Mouse (Mus musculus): ENCODE measurements around the gene Mfng. TPM values are rescaled to one million over a fixed set of nuclear protein-coding genes. Genes with fewer than 3 reads are reported as not detected.

Mfng gene
- total RNA-seq, 1 experiment = 7.3 TPM

GRCm38 (mm10) chr15:78718290-78719250 lies 54.7 kb downstream of the Mfng start, which contains the start of gene Elfn2:
TSS of gene Elfn2 (minus strand) at chr15:78718771.
- in situ Hi-C loops (cut with MboI; ENCODE audit: low sequenced_read_pairs in 2 of 2, unreplicated experiment in 2 of 2) = no loop called here
- H3K9me3 ChIP-seq (ENCODE audit: control insufficient read depth, insufficient read depth, low read depth, low read length) = no peaks in the 10 kb centered on the region
- H3K36me3 ChIP-seq (ENCODE audit: control insufficient read depth, insufficient read depth, low read length, poor library complexity, severe bottlenecking) = no peaks in the 10 kb centered on the region
- peak within 1 kb of the TSS; percentile 27; the same call in 1 of the 2 replicates for H3K9ac ChIP-seq (ENCODE audit: insufficient read depth, low read depth, low read length, poor library complexity, severe bottlenecking)
- no peak for TF ChIP-seq ZC3H11A (IDR thresholded peaks at IDR 0.05; ENCODE audit: borderline replicate concordance, low read depth, low read length)
- TF ChIP-seq CHD2 (IDR thresholded peaks at IDR 0.05; ENCODE audit: low read depth, low read length) = no peak
- no peak for TF ChIP-seq HCFC1 (IDR thresholded peaks at IDR 0.05; ENCODE audit: borderline replicate concordance, insufficient read depth, low read length)
- no peak for TF ChIP-seq MAFK (IDR thresholded peaks at IDR 0.05; ENCODE audit: insufficient read depth, low read depth, low read length)
- no peak for TF ChIP-seq ZNF384 (IDR thresholded peaks at IDR 0.05; ENCODE audit: low read depth, low read length)
- no peak within 1 kb of the TSS for H3K27ac ChIP-seq (ENCODE audit: insufficient read depth, low read depth, low read length, poor library complexity, severe bottlenecking)
- H3K4me1 ChIP-seq (ENCODE audit: control insufficient read depth in 2 of 2, insufficient read depth in 2 of 2, low read length in 2 of 2, poor library complexity in 1 of 2) = peaks cover 0 to 10% of the 10 kb centered on the region in 2 experiments; a peak in 2 of 4 replicates
- DNase-seq (ENCODE audit: low read depth, low spot score) = no peak
- H3K4me3 ChIP-seq (ENCODE audit: insufficient read depth in 1 of 2, low read depth in 1 of 2, low read length in 2 of 2, poor library complexity in 1 of 2, severe bottlenecking in 1 of 2) = peak within 1 kb of the TSS; percentile 42 to 64

- in situ Hi-C loops (cut with MboI; ENCODE audit: low sequenced_read_pairs in 2 of 2, unreplicated experiment in 2 of 2) = no loop called here
- no peak overlapping the region for H3K9ac ChIP-seq (ENCODE audit: insufficient read depth, low read depth, low read length, poor library complexity, severe bottlenecking)
- DNase-seq (ENCODE audit: low read depth, low spot score) = no peak
- H3K9me3 ChIP-seq (ENCODE audit: control insufficient read depth, insufficient read depth, low read depth, low read length) = no peaks in the 10 kb centered on the region
- no peaks in the 10 kb centered on the region for H3K36me3 ChIP-seq (ENCODE audit: control insufficient read depth, insufficient read depth, low read length, poor library complexity, severe bottlenecking)
- TF ChIP-seq ZC3H11A (IDR thresholded peaks at IDR 0.05; ENCODE audit: borderline replicate concordance, low read depth, low read length) = no peak
- no peak for TF ChIP-seq CHD2 (IDR thresholded peaks at IDR 0.05; ENCODE audit: low read depth, low read length)
- TF ChIP-seq ZNF384 (IDR thresholded peaks at IDR 0.05; ENCODE audit: low read depth, low read length) = no peak
- no peak for TF ChIP-seq HCFC1 (IDR thresholded peaks at IDR 0.05; ENCODE audit: borderline replicate concordance, insufficient read depth, low read length)
- TF ChIP-seq MAFK (IDR thresholded peaks at IDR 0.05; ENCODE audit: insufficient read depth, low read depth, low read length) = no peak
- no peak overlapping the region for H3K4me3 ChIP-seq (ENCODE audit: insufficient read depth in 1 of 2, low read depth in 1 of 2, low read length in 2 of 2, poor library complexity in 1 of 2, severe bottlenecking in 1 of 2)
- peaks cover 0 to 15% of the 10 kb centered on the region in 2 experiments; a peak in 2 of 4 replicates for H3K4me1 ChIP-seq (ENCODE audit: control insufficient read depth in 2 of 2, insufficient read depth in 2 of 2, low read length in 2 of 2, poor library complexity in 1 of 2)
- H3K27ac ChIP-seq (ENCODE audit: insufficient read depth, low read depth, low read length, poor library complexity, severe bottlenecking) = no peak overlapping the region
These were observed 56.3 kb downstream of the Mfng start for GRCm38 (mm10) chr15:78716936-78717335.

DNA sequence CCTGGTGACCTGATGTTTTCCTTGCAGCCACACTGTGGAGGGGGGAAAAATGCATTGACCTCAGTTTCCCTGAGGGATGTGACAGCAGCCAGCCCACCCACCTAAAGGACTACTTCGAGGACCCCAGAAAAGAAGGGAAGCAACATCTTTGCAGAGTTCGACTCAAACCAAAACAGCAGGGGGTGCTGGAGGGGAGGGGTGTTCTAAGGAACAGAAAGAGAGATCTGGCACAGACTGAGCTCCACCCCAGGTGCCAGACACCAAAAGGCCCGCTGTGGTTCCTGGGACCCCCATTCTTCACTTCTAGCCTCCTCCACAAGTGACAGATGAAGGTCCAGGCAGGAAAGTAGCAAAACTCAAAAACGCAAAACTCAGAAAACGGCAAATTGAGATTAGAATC lies 57.4 kb downstream of the Mfng start:
- DNase-seq (ENCODE audit: low read depth, low spot score) = no peak
- Histone ChIP-seq H3K9me3 (ENCODE audit: control insufficient read depth, insufficient read depth, low read depth, low read length) (no peaks in the 10 kb centered on the region), H3K36me3 (ENCODE audit: control insufficient read depth, insufficient read depth, low read length, poor library complexity, severe bottlenecking) (no peaks in the 10 kb centered on the region), H3K9ac (ENCODE audit: insufficient read depth, low read depth, low read length, poor library complexity, severe bottlenecking) (no peak overlapping the region), H3K4me1 (ENCODE audit: control insufficient read depth in 2 of 2, insufficient read depth in 2 of 2, low read length in 2 of 2, poor library complexity in 1 of 2) (peaks cover 0 to 15% of the 10 kb centered on the region in 2 experiments; a peak in 2 of 4 replicates), H3K4me3 (ENCODE audit: insufficient read depth in 1 of 2, low read depth in 1 of 2, low read length in 2 of 2, poor library complexity in 1 of 2, severe bottlenecking in 1 of 2) (no peak overlapping the region), H3K27ac (ENCODE audit: insufficient read depth, low read depth, low read length, poor library complexity, severe bottlenecking) (no peak overlapping the region)
- TF ChIP-seq MAFK (IDR thresholded peaks at IDR 0.05; ENCODE audit: insufficient read depth, low read depth, low read length) (no peak), ZNF384 (IDR thresholded peaks at IDR 0.05; ENCODE audit: low read depth, low read length) (no peak), CHD2 (IDR thresholded peaks at IDR 0.05; ENCODE audit: low read depth, low read length) (no peak), ZC3H11A (IDR thresholded peaks at IDR 0.05; ENCODE audit: borderline replicate concordance, low read depth, low read length) (no peak), HCFC1 (IDR thresholded peaks at IDR 0.05; ENCODE audit: borderline replicate concordance, insufficient read depth, low read length) (no peak)
- in situ Hi-C loops (cut with MboI; ENCODE audit: low sequenced_read_pairs in 2 of 2, unreplicated experiment in 2 of 2) = no loop called here

- Histone ChIP-seq H3K9ac (ENCODE audit: insufficient read depth, low read depth, low read length, poor library complexity, severe bottlenecking) (no peak overlapping the region), H3K4me1 (ENCODE audit: control insufficient read depth in 2 of 2, insufficient read depth in 2 of 2, low read length in 2 of 2, poor library complexity in 1 of 2) (peaks cover 0 to 6% of the 10 kb centered on the region in 2 experiments; a peak in 1 of 4 replicates), H3K9me3 (ENCODE audit: control insufficient read depth, insufficient read depth, low read depth, low read length) (no peaks in the 10 kb centered on the region), H3K4me3 (ENCODE audit: insufficient read depth in 1 of 2, low read depth in 1 of 2, low read length in 2 of 2, poor library complexity in 1 of 2, severe bottlenecking in 1 of 2) (no peak overlapping the region), H3K27ac (ENCODE audit: insufficient read depth, low read depth, low read length, poor library complexity, severe bottlenecking) (no peak overlapping the region), H3K36me3 (ENCODE audit: control insufficient read depth, insufficient read depth, low read length, poor library complexity, severe bottlenecking) (no peaks in the 10 kb centered on the region)
- DNase-seq (ENCODE audit: low read depth, low spot score) = no peak
- in situ Hi-C loops (cut with MboI; ENCODE audit: low sequenced_read_pairs in 2 of 2, unreplicated experiment in 2 of 2) = no loop called here
- TF ChIP-seq MAFK (IDR thresholded peaks at IDR 0.05; ENCODE audit: insufficient read depth, low read depth, low read length) = no peak
- no peak for TF ChIP-seq ZNF384 (IDR thresholded peaks at IDR 0.05; ENCODE audit: low read depth, low read length)
- no peak for TF ChIP-seq CHD2 (IDR thresholded peaks at IDR 0.05; ENCODE audit: low read depth, low read length)
These were observed 59.5 kb downstream of the Mfng start for GRCm38 (mm10) chr15:78713751-78714150.

All from ES-E14 (cell line).